Comparison of ENCODE assay signal across 9 mouse cellular contexts in the genomic region with DNA sequence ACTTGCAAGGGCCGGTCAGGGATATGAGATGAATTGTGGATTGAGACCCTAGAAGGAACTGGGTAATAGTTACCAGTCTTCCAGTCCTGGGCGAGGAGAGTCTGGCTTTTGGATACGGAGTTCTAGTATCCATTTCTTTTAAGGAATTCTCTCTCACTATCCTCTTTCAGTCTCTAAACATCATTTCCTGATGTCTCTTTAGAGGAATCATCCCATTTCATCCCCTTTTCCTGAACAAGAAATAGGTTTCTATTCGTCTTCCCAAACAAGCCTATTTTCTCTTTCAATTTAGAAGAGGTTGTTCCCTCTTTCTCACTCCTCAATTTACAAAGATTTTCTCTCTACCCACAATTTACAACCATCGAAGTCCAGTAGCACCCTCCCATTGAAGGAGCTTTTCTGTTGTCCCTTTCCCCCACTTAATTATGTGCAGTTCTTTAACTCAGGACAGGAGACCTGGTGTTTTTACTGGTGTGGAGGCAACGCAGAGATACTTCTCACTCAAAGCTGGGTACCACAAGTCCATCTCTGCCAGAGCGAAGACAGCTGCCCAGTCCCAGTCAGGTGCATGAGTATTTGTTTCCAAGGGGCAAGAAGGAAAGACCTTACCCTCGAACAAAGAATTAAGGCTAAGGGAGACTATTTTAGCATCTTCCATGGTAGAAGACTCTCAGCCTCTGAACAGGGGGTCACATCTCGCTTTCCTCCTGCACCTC. TPM values are rescaled to one million over a fixed set of nuclear protein-coding genes. Genes with fewer than 3 reads are reported as not detected.
DNase-seq lines count a peak whose midpoint lies in the region; ATAC-seq lines count a peak whose summit lies in the region.
"Had no signal": no experiment of that assay in that cellular context is flagged by ENCODE, and none has a peak within 500 bp of the region (broad histone marks: within the 10 kb centered on the region; RNA-seq: fewer than 3 reads in every experiment).

No protein-coding gene starts in this region.

- peak overlapping the region; percentile 38 for H3K4me3 ChIP-seq in embryonic facial prominence, embryonic 11.5 days (ENCODE audit: low read depth, low read length)
- no peak overlapping the region for H3K4me3 ChIP-seq in intestine, embryonic 14.5 days (ENCODE audit: low read depth, low read length)
- H3K4me3 ChIP-seq: erythroblast, embryonic 14.5 days had no signal

- peaks cover 85% of the 10 kb centered on the region for H3K27me3 ChIP-seq in embryonic facial prominence, embryonic 11.5 days (ENCODE audit: control insufficient read depth, insufficient read depth, low read length)
- H3K27me3 ChIP-seq in intestine, embryonic 14.5 days (replicated peaks; ENCODE audit: control insufficient read depth, insufficient read depth, low read length) = peaks cover 100% of the 10 kb centered on the region

- peak overlapping the region; percentile 76 for H3K4me2 ChIP-seq in embryonic facial prominence, embryonic 11.5 days (ENCODE audit: low read depth, low read length)
- H3K4me2 ChIP-seq in intestine, embryonic 14.5 days (ENCODE audit: low read length) = peak overlapping the region; percentile 60

- H3K27ac ChIP-seq in embryonic facial prominence, embryonic 11.5 days (replicated peaks; ENCODE audit: low read depth, low read length) = no peak overlapping the region
- no peak overlapping the region for H3K27ac ChIP-seq in intestine, embryonic 14.5 days (ENCODE audit: low read depth)

- DNase-seq in kidney, adult 18-20 months = peak; percentile 13
- DNase-seq in kidney, adult 11 months = no peak
- peak; percentile 13 for DNase-seq in embryonic facial prominence, embryonic 11.5 days (ENCODE audit: low spot score)
- DNase-seq in intestine, embryonic 14.5 days (ENCODE audit: low spot score) = no peak
- peak; percentile 53 for DNase-seq in neural tube, embryonic 10.5 days (ENCODE audit: extremely low spot score, low spot score)
- DNase-seq in right cerebral cortex, adult 18-20 months = no peak
- DNase-seq in ovary, adult 18-20 months (ENCODE audit: low spot score) = no peak

- 1% methylated on average over 9 of the region's 9 CpGs for WGBS in embryonic facial prominence, embryonic 11.5 days
- 3% methylated on average over 9 of the region's 9 CpGs for WGBS in intestine, embryonic 14.5 days

- peaks cover 6% of the 10 kb centered on the region for H3K4me1 ChIP-seq in embryonic facial prominence, embryonic 11.5 days (ENCODE audit: control insufficient read depth, insufficient read depth, low read length)
- peaks cover 6% of the 10 kb centered on the region; the same call in 1 of the 2 replicates for H3K4me1 ChIP-seq in intestine, embryonic 14.5 days (replicated peaks; ENCODE audit: control insufficient read depth, insufficient read depth, low read length)

- H3K36me3 ChIP-seq in embryonic facial prominence, embryonic 11.5 days (replicated peaks; ENCODE audit: control insufficient read depth, insufficient read depth, low read depth, low read length) = no peaks in the 10 kb centered on the region
- H3K36me3 ChIP-seq in intestine, embryonic 14.5 days (ENCODE audit: control insufficient read depth, insufficient read depth, low read length) = no peaks in the 10 kb centered on the region

- no peaks in the 10 kb centered on the region for H3K9me3 ChIP-seq in embryonic facial prominence, embryonic 11.5 days (replicated peaks; ENCODE audit: control insufficient read depth, low read length)
- H3K9me3 ChIP-seq in intestine, embryonic 14.5 days (ENCODE audit: control insufficient read depth, low read length) = no peaks in the 10 kb centered on the region

- H3K9ac ChIP-seq in embryonic facial prominence, embryonic 11.5 days (replicated peaks; ENCODE audit: low read length) = peak overlapping the region; percentile 50; the same call in 1 of the 2 replicates
- no peak overlapping the region for H3K9ac ChIP-seq in intestine, embryonic 14.5 days (ENCODE audit: low read length)

- no peak for ATAC-seq in embryonic facial prominence, embryonic 11.5 days (replicated peaks; ENCODE audit: insufficient number of reproducible peaks, low FRiP score, low TSS enrichment, low read depth)
- no peak for ATAC-seq in intestine, embryonic 14.5 days (replicated peaks; ENCODE audit: low FRiP score, low TSS enrichment, low read depth)
- no peak for ATAC-seq in megakaryocyte progenitor cell, adult 5-6 weeks (replicated peaks; ENCODE audit: poor library complexity)

RNA-seq across cellular contexts. Expression of gene Lhx2, which starts 1.0 kb away (rescaled TPM):
- 15.5 and 18.6 TPM in 2 replicates for polyA plus RNA-seq in embryonic facial prominence, embryonic 11.5 days (2014; fragmentation: Nextera tagmentation; extraction: Ambion mirVana)
- 0.19 TPM in 1 of 2 replicates, not detected in the other for polyA plus RNA-seq in intestine, embryonic 14.5 days (2014; fragmentation: Nextera tagmentation; extraction: Ambion mirVana)
- total RNA-seq in megakaryocyte progenitor cell, adult 5-6 weeks (2015) = not detected in 2 replicates
- not detected in 2 replicates for total RNA-seq in megakaryocyte progenitor cell, adult 5-6 weeks (2017)

RNA-seq across cellular contexts. Expression of gene Dennd1a, which starts 52.9 kb away (rescaled TPM):
- 8.1 and 8.6 TPM in 2 replicates for polyA plus RNA-seq in embryonic facial prominence, embryonic 11.5 days (2014; fragmentation: Nextera tagmentation; extraction: Ambion mirVana)
- 11.4 and 11.6 TPM in 2 replicates for polyA plus RNA-seq in intestine, embryonic 14.5 days (2014; fragmentation: Nextera tagmentation; extraction: Ambion mirVana)
- 27.6 and 30.3 TPM in 2 replicates for total RNA-seq in megakaryocyte progenitor cell, adult 5-6 weeks (2015)
- 22.3 and 35.1 TPM in 2 replicates for total RNA-seq in megakaryocyte progenitor cell, adult 5-6 weeks (2017)

Comparison
In these comparisons a context has a peak if more than half of its experiments do, and no peak if none do; other contexts are left out.
1. DNase-seq: peak in kidney, adult 18-20 months (single experiment), embryonic facial prominence, embryonic 11.5 days (single experiment) and neural tube, embryonic 10.5 days (single experiment); none in kidney, adult 11 months (single experiment), intestine, embryonic 14.5 days (single experiment), right cerebral cortex, adult 18-20 months (single experiment) and ovary, adult 18-20 months (single experiment).
2. RNA of gene Lhx2, which starts 1.0 kb away (polyA plus RNA-seq): 15.5 to 18.6 TPM in embryonic facial prominence, embryonic 11.5 days; 0.19 TPM in intestine, embryonic 14.5 days; every median in the first group is over 10 times any median in the second.